Mouse (Mus musculus) stomach, postnatal 0 days (tissue): Measurements from ENCODE around the gene Arid3a. TPM values are rescaled to one million over a fixed set of nuclear protein-coding genes. Genes with fewer than 3 reads are reported as not detected.

Experiments
- ATAC-seq: fragments of 200-750 bp; cut with Nextera tagmentation; 2 replicates; pipeline ENCODE4 v1.8.0; 2017; ENCODE audit not compliant: low FRiP score, low TSS enrichment
- DNase-seq: peaks from one replicate; pipeline ENCODE4 v3.0.0-alpha.2; 2016; ENCODE audit warnings: low spot score
- H3K27ac ChIP-seq: fragments of 300-500 bp; sonication (generic); replicated peaks from 2 replicates; pipeline ENCODE4 v1.5.1; 2014; ENCODE audit warnings: mild to moderate bottlenecking, control low read depth
- H3K27me3 ChIP-seq: fragments of 300-500 bp; sonication (generic); 2 replicates; pipeline ENCODE4 v1.6.1; 2014; ENCODE audit warnings: low read length; ENCODE audit not compliant: control insufficient read depth, insufficient read depth
- H3K36me3 ChIP-seq: fragments of 300-500 bp; sonication (generic); 2 replicates; pipeline ENCODE4 v1.6.1; 2014; ENCODE audit warnings: low read length, mixed read lengths; ENCODE audit not compliant: control insufficient read depth, insufficient read depth
- H3K4me1 ChIP-seq: fragments of 300-500 bp; sonication (generic); replicated peaks from 2 replicates; pipeline ENCODE4 v1.6.1; 2014; ENCODE audit warnings: antibody characterized with exemption; ENCODE audit not compliant: control insufficient read depth, insufficient read depth
- H3K4me2 ChIP-seq: fragments of 300-500 bp; sonication (generic); replicated peaks from 2 replicates; pipeline ENCODE4 v1.6.1; 2014; ENCODE audit warnings: low read depth, mild to moderate bottlenecking, control low read depth, moderate library complexity
- H3K4me3 ChIP-seq: fragments of 300-500 bp; sonication (generic); 2 replicates; pipeline ENCODE4 v1.5.1; 2014; ENCODE audit warnings: low read depth, low read length, control low read depth
- H3K9ac ChIP-seq: fragments of 300-500 bp; sonication (generic); 2 replicates; pipeline ENCODE4 v1.6.1; 2014; ENCODE audit warnings: mild to moderate bottlenecking, low read length, control low read depth, mixed read lengths
- H3K9me3 ChIP-seq: fragments of 300-500 bp; sonication (generic); 2 replicates; pipeline ENCODE4 v1.6.1; 2016; ENCODE audit warnings: low read length; ENCODE audit not compliant: control insufficient read depth
- CTCF ChIP-seq: IDR thresholded peaks from 2 replicates; pipeline ENCODE4 v1.5.1; 2016; ENCODE audit warnings: antibody characterized with exemption, low read depth, mild to moderate bottlenecking, moderate library complexity
- EP300 ChIP-seq: optimal IDR thresholded peaks from 2 replicates; pipeline ENCODE3; 2016; ENCODE audit warnings: antibody characterized with exemption
- WGBS: fragments of 180-500 bp; shearing (Covaris S2); extraction: QIAGEN DNeasy Blood & Tissue Kit; methylation state at CpG from one replicate; pipeline ENCODE4 v1.1.7; 2014; 5-methylcytosine and 5-hydroxymethylcytosine counted together
- polyA plus RNA-seq: library from polyadenylated mRNA; unstranded; fragments of >200 nt; fragmentation: Nextera tagmentation; extraction: Ambion mirVana; gene quantifications from 2 replicates; pipeline ENCODE4 v1.2.1, GENCODE M21; 2015

Gene Arid3a
- polyA plus RNA-seq, 1 experiment from 2014 or later: 3.5 TPM

DNA sequence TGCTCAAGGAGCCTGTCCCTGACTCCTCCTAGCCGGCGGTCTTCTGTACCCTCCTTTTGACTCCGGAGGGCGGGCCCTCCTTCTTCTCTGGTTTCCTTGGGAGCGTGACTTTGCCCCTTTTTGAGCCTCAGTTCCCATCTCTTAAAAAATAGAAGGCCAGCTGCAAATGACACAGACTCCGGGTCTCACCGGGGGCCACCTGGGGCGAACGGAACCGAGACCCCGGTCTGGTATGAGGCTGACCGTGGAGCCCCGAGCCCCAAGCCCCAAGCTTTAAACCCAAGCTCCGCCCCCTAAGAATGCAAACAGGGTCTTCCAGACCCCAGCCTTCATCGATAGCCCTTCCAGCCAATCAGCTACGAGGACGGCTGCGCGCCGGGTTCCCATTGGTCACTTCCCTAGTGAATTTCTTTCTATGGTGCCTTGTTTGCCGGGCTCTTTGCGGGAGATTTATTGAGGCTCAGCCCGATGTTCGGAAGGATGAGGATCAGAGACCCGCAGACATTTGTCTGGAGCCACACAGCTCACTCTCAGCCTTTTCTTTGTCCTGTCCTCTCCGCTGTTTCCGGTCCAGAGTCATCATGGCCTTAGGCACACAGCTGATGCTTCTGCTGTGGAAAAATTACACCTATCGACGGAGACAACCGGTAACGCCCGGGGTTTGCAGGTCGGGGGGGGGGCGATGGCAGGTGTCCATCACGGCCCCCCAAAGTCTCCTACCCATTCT lies 70.4 kb downstream of the Arid3a start:
- Histone ChIP-seq H3K27ac (peak overlapping the region; percentile 58), H3K9ac (peak overlapping the region; percentile 63), H3K4me3 (peak overlapping the region; percentile 52), H3K27me3 (no peaks in the 10 kb centered on the region), H3K4me1 (no peaks in the 10 kb centered on the region), H3K9me3 (no peaks in the 10 kb centered on the region), H3K36me3 (peaks cover 15% of the 10 kb centered on the region), H3K4me2 (peak overlapping the region; percentile 80)
- peak; percentile 69 for DNase-seq
- peak; percentile 38; the same call in 1 of the 2 replicates for ATAC-seq
- TF ChIP-seq CTCF (no peak), EP300 (no peak)
- WGBS: 1% methylated on average over 35 of the region's 35 CpGs

DNA sequence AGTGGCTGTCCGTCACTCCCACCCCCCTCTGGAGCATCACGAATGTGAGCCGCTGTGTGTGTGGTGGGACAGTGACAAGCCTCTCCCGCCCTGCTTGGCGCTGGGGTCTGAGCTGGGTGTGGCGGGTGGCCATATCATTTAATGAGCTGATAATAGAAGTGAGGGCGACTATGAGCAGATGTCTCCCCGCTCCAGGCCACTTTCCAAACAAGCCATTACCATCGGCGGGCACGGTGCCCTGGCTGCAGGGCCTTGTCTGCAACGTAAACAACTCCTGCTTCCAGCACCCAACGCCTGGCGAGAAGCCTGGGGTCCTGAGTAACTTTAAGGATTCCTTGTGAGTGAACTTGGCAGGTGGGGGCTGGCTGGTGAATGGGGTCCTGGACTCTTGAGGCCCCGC lies 71.0 kb downstream of the Arid3a start:
- no peak for TF ChIP-seq CTCF
- TF ChIP-seq EP300: no peak
- no peaks in the 10 kb centered on the region for H3K9me3 ChIP-seq
- H3K4me2 ChIP-seq: peak overlapping the region; percentile 80
- WGBS: 20% methylated on average over 15 of the region's 15 CpGs
- peaks cover 14% of the 10 kb centered on the region for H3K36me3 ChIP-seq
- peak; percentile 52 for DNase-seq
- ATAC-seq: peak; percentile 3; the same call in 1 of the 2 replicates
- peak overlapping the region; percentile 30; the same call in 1 of the 2 replicates for H3K27ac ChIP-seq
- H3K4me3 ChIP-seq: peak overlapping the region; percentile 52
- no peaks in the 10 kb centered on the region for H3K27me3 ChIP-seq
- H3K9ac ChIP-seq: peak overlapping the region; percentile 35; the same call in 1 of the 2 replicates
- 0 out of 2 replicates have a peak, but pooled peaks cover 2% of the 10 kb centered on the region for H3K4me1 ChIP-seq

DNA sequence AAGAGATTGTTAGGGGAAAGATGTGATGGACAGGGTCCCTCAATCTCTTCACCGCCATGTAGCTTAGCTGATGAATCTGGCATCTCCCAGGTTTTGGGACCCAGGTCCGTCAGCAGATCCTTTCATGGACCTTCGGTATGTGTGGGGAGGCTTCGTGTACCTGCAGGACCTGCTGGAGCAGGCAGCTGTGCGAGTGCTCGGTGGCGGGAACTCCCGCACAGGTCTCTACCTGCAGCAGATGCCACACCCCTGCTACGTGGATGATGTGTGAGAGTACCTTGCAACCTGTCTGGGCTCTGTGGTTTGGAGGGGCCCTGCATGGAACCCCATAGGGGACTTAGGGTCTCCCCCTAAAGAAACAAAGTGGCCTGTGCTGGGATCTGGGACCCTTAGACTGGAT lies 75.1 kb downstream of the Arid3a start:
- DNase-seq (no peak), ATAC-seq (no peak)
- Histone ChIP-seq H3K27ac (peak overlapping the region; percentile 61; the same call in 1 of the 2 replicates), H3K9ac (no peak overlapping the region), H3K4me2 (no peak overlapping the region), H3K4me3 (no peak overlapping the region), H3K36me3 (no peaks in the 10 kb centered on the region), H3K9me3 (no peaks in the 10 kb centered on the region), H3K4me1 (peaks cover 5% of the 10 kb centered on the region; the same call in 1 of the 2 replicates), H3K27me3 (no peaks in the 10 kb centered on the region)
- no peak for TF ChIP-seq CTCF
- TF ChIP-seq EP300: no peak
- WGBS: 56% methylated on average over 9 of the region's 9 CpGs

DNA sequence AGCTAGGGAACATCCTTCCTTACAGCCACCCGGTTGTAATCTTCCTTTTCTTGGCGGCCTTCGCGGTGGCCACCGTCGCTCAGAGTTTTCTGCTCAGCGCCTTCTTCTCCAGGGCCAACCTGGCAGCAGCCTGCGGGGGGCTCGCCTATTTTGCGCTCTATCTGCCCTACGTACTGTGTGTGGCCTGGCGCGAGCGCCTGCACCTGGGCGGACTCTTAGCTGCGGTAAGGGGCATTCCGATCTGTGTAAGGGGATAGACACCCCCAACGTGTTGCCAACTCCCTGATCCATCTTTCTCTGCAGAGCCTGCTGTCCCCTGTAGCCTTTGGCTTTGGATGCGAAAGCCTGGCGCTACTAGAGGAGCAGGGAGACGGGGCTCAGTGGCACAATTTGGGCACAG lies 76.0 kb downstream of the Arid3a start:
- TF ChIP-seq CTCF: no peak
- TF ChIP-seq EP300: no peak
- Histone ChIP-seq H3K4me3 (no peak overlapping the region), H3K36me3 (no peaks in the 10 kb centered on the region), H3K27me3 (no peaks in the 10 kb centered on the region), H3K9ac (peak overlapping the region; percentile 24; the same call in 1 of the 2 replicates), H3K4me2 (no peak overlapping the region), H3K4me1 (peaks cover 5% of the 10 kb centered on the region; the same call in 1 of the 2 replicates), H3K9me3 (no peaks in the 10 kb centered on the region), H3K27ac (peak overlapping the region; percentile 30)
- no peak for ATAC-seq
- 57% methylated on average over 21 of the region's 21 CpGs for WGBS
- DNase-seq: no peak

DNA sequence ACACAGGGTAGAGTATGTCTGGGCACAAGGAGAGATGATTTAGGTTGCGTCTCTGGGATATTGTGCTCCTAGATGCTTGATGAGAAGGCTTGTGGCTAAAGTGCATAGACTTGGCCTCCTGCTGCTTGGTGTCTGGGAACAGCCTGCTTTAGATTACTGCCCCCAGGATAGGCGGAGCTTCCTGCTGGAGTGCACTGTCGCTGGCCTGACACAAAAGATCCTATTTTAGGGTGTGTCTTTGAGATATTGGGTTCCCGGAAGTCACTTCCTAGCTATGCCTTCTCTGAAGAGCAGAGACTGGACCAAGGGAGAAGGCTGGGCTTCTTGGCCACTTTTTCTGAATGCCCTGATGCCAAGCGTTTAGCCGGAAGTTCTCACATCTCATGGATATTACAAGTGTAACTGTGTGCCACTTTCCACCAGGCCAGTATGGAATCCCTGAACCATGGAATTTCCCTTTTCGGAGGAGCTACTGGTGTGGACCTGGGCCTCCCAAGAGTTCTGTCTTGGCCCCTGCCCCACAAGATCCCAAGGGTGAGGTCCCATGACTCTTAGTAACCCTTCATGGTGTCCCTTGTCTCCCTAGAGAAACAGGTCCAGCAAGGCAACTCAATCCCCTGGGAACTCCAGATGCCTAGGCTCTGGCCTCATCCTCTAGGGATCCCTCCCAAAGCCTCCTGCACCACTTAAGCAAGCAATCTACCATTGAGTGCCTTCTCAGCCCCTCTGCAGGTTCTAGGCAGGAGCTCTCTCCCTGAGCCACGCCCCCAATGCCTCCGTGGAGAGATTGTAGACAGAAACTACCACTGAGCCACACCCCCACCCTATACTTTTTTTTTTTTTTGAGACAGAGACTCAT lies 76.8 kb downstream of the Arid3a start:
- 50% methylated on average over 9 of the region's 9 CpGs for WGBS
- Histone ChIP-seq H3K36me3 (peaks cover under 1% of the 10 kb centered on the region; the same call in 1 of the 2 replicates), H3K4me1 (peaks cover 5% of the 10 kb centered on the region; the same call in 1 of the 2 replicates), H3K4me2 (no peak overlapping the region), H3K27ac (peak overlapping the region; percentile 67), H3K4me3 (no peak overlapping the region), H3K9ac (no peak overlapping the region), H3K27me3 (no peaks in the 10 kb centered on the region), H3K9me3 (no peaks in the 10 kb centered on the region)
- ATAC-seq: no peak
- TF ChIP-seq CTCF (no peak), EP300 (no peak)
- DNase-seq: no peak
